Mouse (Mus musculus) embryonic fibroblast, embryonic 13.5 days (primary cell): ENCODE measurements around the gene Hist1h1d.

ENCODE experiments used
- CTCF ChIP-seq: IDR thresholded peaks from 2 replicates; pipeline ENCODE4 v1.5.1; 2011; ENCODE audit warnings: mild to moderate bottlenecking, control low read depth, low read length, moderate library complexity, borderline replicate concordance; ENCODE audit not compliant: insufficient read depth
- POLR2A ChIP-seq: IDR thresholded peaks from 2 replicates; pipeline ENCODE4 v1.6.1; 2011; ENCODE audit warnings: low read depth, mild to moderate bottlenecking, control low read depth, low read length, moderate library complexity

DNA sequence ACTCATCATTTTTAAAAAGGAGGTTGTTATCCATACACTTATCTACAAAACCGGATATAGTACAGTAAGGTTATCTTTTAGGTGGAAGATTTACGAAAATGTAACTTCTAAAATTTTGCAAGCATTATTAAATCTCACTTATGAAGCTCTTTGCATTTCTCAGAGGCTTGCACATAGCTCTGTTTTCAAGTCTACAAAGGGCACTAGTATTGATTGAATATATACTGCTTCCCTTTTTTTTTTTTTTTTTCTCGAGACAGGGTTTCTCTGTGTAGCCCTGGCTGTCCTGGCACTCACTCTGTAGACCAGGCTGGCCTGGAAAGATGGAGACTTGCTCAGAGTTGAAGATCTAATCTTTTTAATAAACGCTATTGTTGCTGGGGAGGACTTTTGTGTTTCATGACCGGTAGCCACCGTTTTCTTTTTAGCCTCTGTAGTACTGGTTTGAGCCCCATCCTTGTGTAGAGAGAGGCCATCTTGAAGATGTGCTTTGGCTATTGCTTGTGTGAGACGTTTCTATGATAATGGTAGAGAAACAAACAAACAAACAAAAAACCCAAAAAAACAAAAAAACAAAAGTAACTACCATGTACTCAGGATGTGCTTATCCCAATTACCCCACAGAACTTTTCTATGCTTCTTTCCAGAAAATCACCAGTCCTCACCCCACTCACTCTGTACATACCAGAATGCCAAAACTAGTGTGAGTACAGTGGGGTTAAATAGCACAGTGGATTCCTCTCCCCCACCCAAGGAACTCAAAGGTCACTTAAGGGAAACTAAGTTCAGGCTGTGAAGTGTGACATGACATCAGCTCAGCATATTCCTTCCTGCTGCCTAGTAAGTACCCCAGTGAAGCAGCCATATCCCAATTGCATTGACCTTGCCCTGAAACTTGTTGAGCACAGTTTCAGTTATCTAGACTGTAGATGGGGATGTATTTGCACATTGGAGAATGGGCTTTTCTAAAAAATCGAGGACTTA lies 839 bp upstream of the Hist1h1d start:
- TF ChIP-seq POLR2A (no peak), CTCF (no peak)
